Mouse (Mus musculus) urinary bladder, postnatal 4 days (tissue): Measurements from ENCODE around the gene Rdh16.
"Not testable (repeated sequence)": the region's sequence is repeated elsewhere in the genome, so short reads cannot be mapped to it uniquely, and the experiment has no call there.

Source experiments
- DNase-seq, 2 experiments: peaks; one replicate each; pipeline ENCODE4 v3.0.0; 2021 to 2022; ENCODE audit warnings: low spot score in 2 of 2

Rdh16 gene

GRCm38 (mm10) chr10:127834186-127834585 is 33.2 kb downstream of the Rdh16 start:
- not testable (repeated sequence) for DNase-seq

GRCm38 (mm10) chr10:127835292-127835691 is 34.3 kb downstream of the Rdh16 start:
- no peak for DNase-seq

GRCm38 (mm10) chr10:127837793-127838192 is 36.8 kb downstream of the Rdh16 start:
- not testable (repeated sequence) for DNase-seq

- DNase-seq = no peak
Measured at GRCm38 (mm10) chr10:127838539-127838938, 37.6 kb downstream of the Rdh16 start.

GRCm38 (mm10) chr10:127840776-127841175 is 39.8 kb downstream of the Rdh16 start:
- DNase-seq = no peak

GRCm38 (mm10) chr10:127845945-127846344 is 45.0 kb downstream of the Rdh16 start:
- not testable (repeated sequence) for DNase-seq

- DNase-seq = no peak
Measured at GRCm38 (mm10) chr10:127848089-127848488, 47.1 kb downstream of the Rdh16 start.

GRCm38 (mm10) chr10:127849628-127850027 is 48.7 kb downstream of the Rdh16 start, which contains the start of gene Rdh19:
Gene Rdh19 (plus strand): TSS chr10:127849928.
- no peak for DNase-seq

GRCm38 (mm10) chr10:127856376-127856775 is 55.4 kb downstream of the Rdh16 start:
- no peak for DNase-seq

- no peak for DNase-seq
Measured at GRCm38 (mm10) chr10:127864931-127865330, 64.0 kb downstream of the Rdh16 start.

- no peak for DNase-seq
Measured at GRCm38 (mm10) chr10:127866232-127866631, 65.3 kb downstream of the Rdh16 start, which contains the start of gene Rdh16f2. Gene Rdh16f2 (plus strand): TSS chr10:127866474.

GRCm38 (mm10) chr10:127872484-127872883 is 71.5 kb downstream of the Rdh16 start:
- no peak for DNase-seq

GRCm38 (mm10) chr10:127877681-127878080 is 76.7 kb downstream of the Rdh16 start:
- peak in 1 of 2 experiments; percentile 43 for DNase-seq

GRCm38 (mm10) chr10:127878262-127879057 is 77.5 kb downstream of the Rdh16 start:
- no peak for DNase-seq

GRCm38 (mm10) chr10:127879155-127879688 is 78.3 kb downstream of the Rdh16 start:
- DNase-seq = no peak

GRCm38 (mm10) chr10:127881041-127881440 is 80.1 kb downstream of the Rdh16 start:
- no peak for DNase-seq

- DNase-seq = no peak
Measured at GRCm38 (mm10) chr10:127886551-127886950, 85.6 kb downstream of the Rdh16 start.

- DNase-seq = no peak
Measured at GRCm38 (mm10) chr10:127886971-127887370, 86.0 kb downstream of the Rdh16 start.

- DNase-seq = no peak
Measured at GRCm38 (mm10) chr10:127888605-127889004, 87.7 kb downstream of the Rdh16 start, which contains the start of gene Rdh7. Gene Rdh7 (minus strand): TSS chr10:127888817.

- DNase-seq = no peak
Measured at GRCm38 (mm10) chr10:127891481-127891880, 90.5 kb downstream of the Rdh16 start.

GRCm38 (mm10) chr10:127893163-127894022 is 92.4 kb downstream of the Rdh16 start:
- DNase-seq = not testable (repeated sequence)
